Mouse (Mus musculus): ENCODE results near the gene Lin37.

Lin37 gene

GRCm38 (mm10) chr7:30564970-30565571, 5.4 kb upstream of the Lin37 start, which contains the start of gene Igflr1:
TSS of gene Igflr1 (plus strand) at chr7:30565427.
- ChIA-PET CTCF (no interaction called here), POLR2A (interaction anchor here in 1 of 4 experiments (1.8 to 2.2 kb wide), 3 partner anchors 9 to 15 kb away, joined by 5 to 20 read pairs (median 12); no protein-coding TSS in a partner anchor)

GRCm38 (mm10) chr7:30563906-30564280, 4.3 kb upstream of the Lin37 start:
- ChIA-PET POLR2A (interaction anchor here in 3 of 4 experiments (1.0 to 2.9 kb wide), 13 partner anchors 9 to 101 kb away, joined by 3 to 20 read pairs (median 5); partner anchors contain the start of genes Cox6b1 (in 1 of the 3), Haus5 (in 1 of the 3), Hspb6 (in 1 of the 3) and Proser3 (in 1 of the 3)), CTCF (interaction anchor here in 1 of 4 experiments (1.4 kb wide), 1 partner anchor 44 kb away, joined by 6 read pairs; no protein-coding TSS in a partner anchor)

GRCm38 (mm10) chr7:30563117-30563905, 3.7 kb upstream of the Lin37 start, which contains the start of the genes U2af1l4, Gm49396 and Psenen:
TSS of gene U2af1l4 (plus strand) at chr7:30563301.
TSS of gene Gm49396 (plus strand) at chr7:30563344.
TSS of gene Psenen (minus strand) at chr7:30563627.
- CTCF ChIA-PET: interaction anchor here (0.5 to 1.4 kb wide), 7 partner anchors 11 to 410 kb away, joined by 3 to 8 read pairs (median 4); partner anchors contain the start of genes Hspb6 (in 1 of the 4), Lsr (in 1 of the 4) and Proser3 (in 1 of the 4)
- POLR2A ChIA-PET: interaction anchor here in 3 of 4 experiments (0.9 to 2.9 kb wide), 25 partner anchors 10 to 580 kb away, joined by 3 to 32 read pairs (median 4); partner anchors contain the start of genes Hspb6 (in 2 of the 3), Proser3 (in 2 of the 3), Cox6b1 (in 1 of the 3) and Haus5 (in 1 of the 3)

- CTCF ChIA-PET: interaction anchor here (0.5 to 1.4 kb wide), 6 partner anchors 10 to 227 kb away, joined by 3 to 6 read pairs (median 4); partner anchors contain the start of genes Hspb6 (in 1 of the 4) and Proser3 (in 1 of the 4)
- POLR2A ChIA-PET: interaction anchor here in 3 of 4 experiments (0.8 to 2.9 kb wide), 24 partner anchors 10 to 1437 kb away, joined by 3 to 32 read pairs (median 4); partner anchors contain the start of genes Hspb6 (in 2 of the 3), Proser3 (in 2 of the 3), Cox6b1 (in 1 of the 3) and Kmt2b (in 1 of the 3)
Observed at GRCm38 (mm10) chr7:30562526-30563116, 3.0 kb upstream of the Lin37 start.

GRCm38 (mm10) chr7:30560296-30560695, 658 bp upstream of the Lin37 start:
- POLR2A ChIA-PET: interaction anchor here in 2 of 4 experiments (0.5 to 4.0 kb wide), 6 partner anchors 8 to 280 kb away, joined by 3 to 29 read pairs (median 4); partner anchors contain the start of genes Hspb6 (in 1 of the 2), Kmt2b (in 1 of the 2), Proser3 (in 1 of the 2) and Thap8 (in 1 of the 2)

GRCm38 (mm10) chr7:30558656-30559442, 789 bp downstream of the Lin37 start:
- CTCF ChIA-PET: interaction anchor here in 2 of 4 experiments (0.9 to 2.0 kb wide), 2 partner anchors 55 to 68 kb away, joined by 3 to 8 read pairs; no protein-coding TSS in a partner anchor
- POLR2A ChIA-PET: interaction anchor here in 3 of 4 experiments (0.5 to 4.0 kb wide), 7 partner anchors 9 to 398 kb away, joined by 4 to 29 read pairs (median 4); partner anchors contain the start of genes Kmt2b (in 1 of the 3), Thap8 (in 1 of the 3) and Wdr62 (in 1 of the 3)

More at GRCm38 (mm10) chr7:30560296-30560695, 658 bp upstream of the Lin37 start:
- CTCF ChIA-PET: no interaction called here

GRCm38 (mm10) chr7:30557901-30558514, 1.6 kb downstream of the Lin37 start:
- ChIA-PET POLR2A (interaction anchor here (0.5 to 4.0 kb wide), 17 partner anchors 9 to 399 kb away, joined by 3 to 29 read pairs (median 4); partner anchors contain the start of genes Prodh2 (in 1 of the 4) and Wdr62 (in 1 of the 4)), CTCF (interaction anchor here in 3 of 4 experiments (0.6 to 2.0 kb wide), 8 partner anchors 9 to 210 kb away, joined by 3 to 8 read pairs (median 4); no protein-coding TSS in a partner anchor)

GRCm38 (mm10) chr7:30556894-30557536, 2.6 kb downstream of the Lin37 start:
- ChIA-PET POLR2A (interaction anchor here in 3 of 4 experiments (0.6 to 4.0 kb wide), 18 partner anchors 8 to 1576 kb away, joined by 3 to 29 read pairs (median 4); partner anchors contain the start of genes Wdr62 (in 2 of the 3), Eif3k (in 1 of the 3) and Prodh2 (in 1 of the 3)), CTCF (interaction anchor here (0.6 to 2.0 kb wide), 12 partner anchors 10 to 406 kb away, joined by 3 to 8 read pairs (median 3); partner anchors contain the start of gene Haus5 (in 1 of the 4))

GRCm38 (mm10) chr7:30553810-30554584, 5.6 kb downstream of the Lin37 start:
- ChIA-PET CTCF (interaction anchor here in 1 of 4 experiments (2.8 kb wide), 1 partner anchor 222 kb away, joined by 10 read pairs; no protein-coding TSS in a partner anchor), POLR2A (interaction anchor here in 2 of 4 experiments (1.7 to 3.1 kb wide), 10 partner anchors 9 to 64 kb away, joined by 4 to 32 read pairs (median 10); partner anchors contain the start of genes Gm49396 (in 2 of the 2), Psenen (in 2 of the 2) and U2af1l4 (in 2 of the 2))

- CTCF ChIA-PET: interaction anchor here (0.6 to 2.8 kb wide), 10 partner anchors 10 to 221 kb away, joined by 3 to 14 read pairs (median 4); partner anchors contain the start of genes Gm49396 (in 1 of the 4), Psenen (in 1 of the 4) and U2af1l4 (in 1 of the 4)
- POLR2A ChIA-PET: interaction anchor here in 3 of 4 experiments (0.5 to 3.1 kb wide), 70 partner anchors 8 to 1571 kb away, joined by 3 to 32 read pairs (median 4); partner anchors contain the start of genes Gm49396 (in 3 of the 3), Psenen (in 3 of the 3), U2af1l4 (in 3 of the 3) and Wdr62 (in 2 of the 3)
Observed at GRCm38 (mm10) chr7:30553021-30553589, 6.5 kb downstream of the Lin37 start.

- ChIA-PET CTCF (interaction anchor here (0.6 to 2.8 kb wide), 15 partner anchors 11 to 246 kb away, joined by 3 to 14 read pairs (median 3); partner anchors contain the start of genes Gm49396 (in 1 of the 4), Psenen (in 1 of the 4) and U2af1l4 (in 1 of the 4)), POLR2A (interaction anchor here in 3 of 4 experiments (0.5 to 3.1 kb wide), 78 partner anchors 8 to 1570 kb away, joined by 3 to 32 read pairs (median 4); partner anchors contain the start of genes Gm49396 (in 3 of the 3), Psenen (in 3 of the 3), U2af1l4 (in 3 of the 3) and Wdr62 (in 2 of the 3))
Observed at GRCm38 (mm10) chr7:30552102-30553020, 7.3 kb downstream of the Lin37 start, which contains the start of the genes Hspb6 and Proser3. TSS of gene Hspb6 (plus strand) at chr7:30552178. TSS of gene Proser3 (minus strand) at chr7:30552299.

- CTCF ChIA-PET: interaction anchor here in 3 of 4 experiments (0.6 to 2.8 kb wide), 14 partner anchors 12 to 245 kb away, joined by 3 to 14 read pairs (median 4); no protein-coding TSS in a partner anchor
- POLR2A ChIA-PET: interaction anchor here in 3 of 4 experiments (0.6 to 3.1 kb wide), 48 partner anchors 8 to 918 kb away, joined by 3 to 32 read pairs (median 4); partner anchors contain the start of genes Gm49396 (in 2 of the 3), Psenen (in 2 of the 3), U2af1l4 (in 2 of the 3) and Wdr62 (in 2 of the 3)
Observed at GRCm38 (mm10) chr7:30551445-30552101, 8.1 kb downstream of the Lin37 start.
